28 mouse cellular contexts compared by ENCODE assay signal in the genomic region with DNA sequence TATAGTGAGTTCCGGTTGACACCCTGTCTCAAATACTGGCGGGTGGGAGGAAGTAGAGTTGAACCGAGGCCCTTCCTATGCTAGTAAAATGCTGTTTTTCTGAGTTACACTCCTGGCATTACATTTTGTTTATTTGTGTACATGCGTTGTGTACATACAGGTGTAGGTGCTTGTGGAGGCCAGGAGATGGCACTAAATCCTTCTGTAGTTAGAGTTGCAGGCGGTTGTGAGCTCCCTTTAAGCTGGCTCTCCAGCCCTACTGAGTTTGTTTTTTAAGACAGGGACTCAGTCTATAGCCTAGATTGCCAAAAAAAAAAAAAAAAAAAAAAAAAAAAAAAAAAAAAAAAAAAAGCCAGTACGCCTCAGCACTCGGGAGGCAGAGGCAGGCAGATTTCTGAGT. TPM values are rescaled to one million over a fixed set of nuclear protein-coding genes. Genes with fewer than 3 reads are reported as not detected.
A peak's percentile ranks its signal among the peaks of the same experiment; 100 is the strongest.
DNase-seq lines count a peak whose midpoint lies in the region; ATAC-seq and TF ChIP-seq lines count a peak whose summit lies in the region.
"Had no signal": no experiment of that assay in that cellular context is flagged by ENCODE, and none has a peak within 500 bp of the region (broad histone marks: within the 10 kb centered on the region; RNA-seq: fewer than 3 reads in every experiment).

No protein-coding gene starts in this region.

- ATAC-seq in megakaryocyte progenitor cell, adult 5-6 weeks (replicated peaks; ENCODE audit: poor library complexity): peak; percentile 64
- ATAC-seq: activated CD4-positive, CD25-positive, alpha-beta regulatory T cell, adult 4 months had no signal

- H3K9ac ChIP-seq in MEL (ENCODE audit: control insufficient read depth, low read depth, low read length, poor library complexity, severe bottlenecking): no peak overlapping the region
- H3K9ac ChIP-seq: embryonic facial prominence, embryonic 15.5 days; heart, embryonic 12.5 days; hindbrain, embryonic 13.5 days; limb, embryonic 15.5 days; lung, embryonic 15.5 days; neural tube, embryonic 13.5 days; stomach, embryonic 15.5 days had no signal

- H3K27me3 ChIP-seq in MEL (ENCODE audit: control insufficient read depth in 1 of 2, insufficient read depth in 2 of 2, low read length in 2 of 2): no peaks in the 10 kb centered on the region
- H3K27me3 ChIP-seq: embryonic facial prominence, embryonic 15.5 days; hindbrain, embryonic 13.5 days; limb, embryonic 15.5 days; lung, embryonic 15.5 days; neural tube, embryonic 13.5 days; stomach, embryonic 15.5 days had no signal

- H3K27ac ChIP-seq in layer of hippocampus, adult 2 months: no peak overlapping the region
- H3K27ac ChIP-seq in MEL (ENCODE audit: control insufficient read depth, low read depth, low read length): no peak overlapping the region
- H3K27ac ChIP-seq: embryonic facial prominence, embryonic 15.5 days; hindbrain, embryonic 13.5 days; limb, embryonic 15.5 days; lung, embryonic 15.5 days; neural tube, embryonic 13.5 days; stomach, embryonic 15.5 days had no signal

- H3K79me2 ChIP-seq in MEL (ENCODE audit: control insufficient read depth, insufficient read depth, low read length, poor library complexity): no peaks in the 10 kb centered on the region

- TF ChIP-seq RAD21 in MEL (IDR thresholded peaks at IDR 0.05; ENCODE audit: low read depth, low read length): peak; percentile 56

- H3K4me1 ChIP-seq in MEL (ENCODE audit: control insufficient read depth in 1 of 2, insufficient read depth in 2 of 2, low read length in 2 of 2): no peaks in the 10 kb centered on the region
- H3K4me1 ChIP-seq: embryonic facial prominence, embryonic 15.5 days; heart, embryonic 12.5 days; hindbrain, embryonic 13.5 days; limb, embryonic 15.5 days; lung, embryonic 15.5 days; neural tube, embryonic 13.5 days; stomach, embryonic 15.5 days had no signal

- no peak overlapping the region for H3K4me3 ChIP-seq in layer of hippocampus, adult 2 months
- H3K4me3 ChIP-seq in MEL (ENCODE audit: control insufficient read depth in 1 of 2, insufficient read depth in 1 of 2, low read depth in 2 of 2, low read length in 2 of 2): no peak overlapping the region
- H3K4me3 ChIP-seq: embryonic facial prominence, embryonic 15.5 days; heart, embryonic 12.5 days; hindbrain, embryonic 13.5 days; limb, embryonic 15.5 days; lung, embryonic 15.5 days; neural tube, embryonic 13.5 days; stomach, embryonic 15.5 days had no signal

- no peaks in the 10 kb centered on the region; a peak in 1 of 4 replicates for H3K36me3 ChIP-seq in MEL (ENCODE audit: control insufficient read depth in 1 of 2, insufficient read depth in 2 of 2, low read length in 2 of 2)
- H3K36me3 ChIP-seq: embryonic facial prominence, embryonic 15.5 days; heart, embryonic 12.5 days; hindbrain, embryonic 13.5 days; limb, embryonic 15.5 days; lung, embryonic 15.5 days; neural tube, embryonic 13.5 days; stomach, embryonic 15.5 days had no signal

- TF ChIP-seq EP300 in MEL (IDR thresholded peaks at IDR 0.05; ENCODE audit: low read depth in 1 of 2, low read length in 2 of 2): no peak

- no peak for DNase-seq in layer of hippocampus, adult 2 months (ENCODE audit: low spot score in 2 of 2)
- no peak for DNase-seq in layer of hippocampus, postnatal 10 days (ENCODE audit: low spot score in 2 of 2)
- DNase-seq in A20 (ENCODE audit: low read depth, low spot score) (peak; percentile 58), MEL (ENCODE audit: low read depth, low spot score) (peak; percentile 54)
- DNase-seq in cerebellum, adult 11 months: no peak
- DNase-seq in kidney, adult 18-20 months: no peak
- no peak for DNase-seq in thymus, postnatal 10 days (ENCODE audit: low spot score in 2 of 2)
- DNase-seq: adrenal gland, postnatal 10 days; cerebellum, postnatal 14 days; heart, postnatal 14 days; layer of hippocampus, postnatal 36 days; midbrain, embryonic 14.5 days; right cerebral cortex, adult 18-20 months had no signal

- TF ChIP-seq CTCF in layer of hippocampus, adult 2 months (conservative IDR thresholded peaks at IDR 0.05): peak; percentile 30
- peak; percentile 18 to 58 (median 37); a peak in 5 of 6 replicates for TF ChIP-seq CTCF in MEL (IDR thresholded peaks at IDR 0.05 in 2 of 3, conservative IDR thresholded peaks at IDR 0.05 in 1 of 3; ENCODE audit: control insufficient read depth in 1 of 3, insufficient read depth in 1 of 3, low read depth in 2 of 3, low read length in 3 of 3, poor library complexity in 1 of 3, severe bottlenecking in 1 of 3)

- H3K9me3 ChIP-seq in MEL (replicated peaks; ENCODE audit: insufficient read depth, low read length): no peaks in the 10 kb centered on the region
- H3K9me3 ChIP-seq: embryonic facial prominence, embryonic 15.5 days; hindbrain, embryonic 13.5 days; limb, embryonic 15.5 days; lung, embryonic 15.5 days; neural tube, embryonic 13.5 days; stomach, embryonic 15.5 days had no signal

- TF ChIP-seq POLR2A in MEL (IDR thresholded peaks at IDR 0.05; ENCODE audit: control insufficient read depth in 1 of 2, insufficient read depth in 1 of 2, low read depth in 1 of 2, low read length in 2 of 2, poor library complexity in 1 of 2): no peak

TF ChIP-seq in MEL, 35 proteins besides CTCF, POLR2A, EP300 and RAD21:
- TF ChIP-seq ZNF384 (IDR thresholded peaks at IDR 0.05; ENCODE audit: low read depth, low read length) (peak; percentile 54), NRF1 (IDR thresholded peaks at IDR 0.05; ENCODE audit: insufficient read depth, low read depth, low read length, poor library complexity, severe bottlenecking) (no peak), TCF12 (IDR thresholded peaks at IDR 0.05; ENCODE audit: low read depth, low read length) (no peak), MYB (IDR thresholded peaks at IDR 0.05; ENCODE audit: low read depth, low read length) (no peak), ETS1 (IDR thresholded peaks at IDR 0.05; ENCODE audit: low read depth, low read length) (no peak), SMC3 (IDR thresholded peaks at IDR 0.05; ENCODE audit: low read depth, low read length) (peak; percentile 64), RCOR1 (IDR thresholded peaks at IDR 0.05; ENCODE audit: low read depth, low read length) (no peak), ZKSCAN1 (IDR thresholded peaks at IDR 0.05; ENCODE audit: low read depth, low read length) (no peak), NELFE (IDR thresholded peaks at IDR 0.05; ENCODE audit: low read depth, low read length) (no peak), MEF2A (IDR thresholded peaks at IDR 0.05; ENCODE audit: extremely low read depth, insufficient replicate concordance, low read depth, low read length, poor library complexity, severe bottlenecking) (no peak), ZC3H11A (IDR thresholded peaks at IDR 0.05; ENCODE audit: low read depth, low read length) (peak; percentile 45), GABPA (IDR thresholded peaks at IDR 0.05; ENCODE audit: low read depth, low read length) (no peak), TAL1 (IDR thresholded peaks at IDR 0.05; ENCODE audit: low read length) (no peak), USF1 (IDR thresholded peaks at IDR 0.05; ENCODE audit: low read depth, low read length) (no peak), ZMIZ1 (IDR thresholded peaks at IDR 0.05; ENCODE audit: low read depth, low read length) (no peak), E2F4 (IDR thresholded peaks at IDR 0.05; ENCODE audit: borderline replicate concordance, low read depth, low read length) (no peak), HCFC1 (IDR thresholded peaks at IDR 0.05; ENCODE audit: low read depth, low read length) (no peak)

RNA-seq across cellular contexts. Expression of a gene that starts 4.1 kb away (rescaled TPM):
- not detected for total RNA-seq in layer of hippocampus, adult 2 months (2021)
- not detected for total RNA-seq in layer of hippocampus, postnatal 10 days (2021)
- 0.36 and 0.39 TPM in 2 replicates for total RNA-seq in MEL (2012; rRNA removed)
- 1 to 10 TPM in 1 of 2 experiments, not detected in 1; 1.0 TPM for polyA plus RNA-seq in MEL (2012; ENCODE audit: insufficient read depth in 1 of 2, insufficient read length in 2 of 2, low read depth in 1 of 2, low replicate concordance in 2 of 2, missing spikeins in 1 of 2)
- not detected in 2 replicates for total RNA-seq in megakaryocyte progenitor cell, adult 5-6 weeks (2015)
- total RNA-seq in megakaryocyte progenitor cell, adult 5-6 weeks (2017): not detected in 2 replicates
- total RNA-seq: adrenal gland, postnatal 10 days; gastrocnemius, adult 18-20 months; gastrocnemius, postnatal 4 days; heart, postnatal 14 days; layer of hippocampus, postnatal 36 days; left cerebral cortex, postnatal 36 days had no signal
- polyA plus RNA-seq: activated CD4-positive, CD25-positive, alpha-beta regulatory T cell, adult 4 months; brain, embryonic 14.5 days; heart, embryonic 12.5 days; hindbrain, embryonic 13.5 days; neural tube, embryonic 13.5 days; small intestine, adult 2 months; thymus, postnatal 0 days had no signal

RNA-seq across cellular contexts. Expression of a gene that starts 15.4 kb away (rescaled TPM):
- 1 to 10 TPM; 1.9 to 3.1 TPM for total RNA-seq in layer of hippocampus, adult 2 months (2021)
- total RNA-seq in layer of hippocampus, postnatal 10 days (2021): 1 to 10 TPM; 4.3 to 5.3 TPM
- 1.9 and 2.8 TPM in 2 replicates for total RNA-seq in MEL (2012; rRNA removed)
- 1 to 10 TPM in 1 of 2 experiments, not detected in 1; 7.2 TPM for polyA plus RNA-seq in MEL (2012; ENCODE audit: insufficient read depth in 1 of 2, insufficient read length in 2 of 2, low read depth in 1 of 2, low replicate concordance in 2 of 2, missing spikeins in 1 of 2)
- total RNA-seq in megakaryocyte progenitor cell, adult 5-6 weeks (2015): 0.83 and 1.8 TPM in 2 replicates
- total RNA-seq in megakaryocyte progenitor cell, adult 5-6 weeks (2017): 0.42 and 1.9 TPM in 2 replicates
- polyA plus RNA-seq: activated CD4-positive, CD25-positive, alpha-beta regulatory T cell, adult 4 months had no signal

RNA-seq across cellular contexts. Expression of a gene that starts 16.4 kb away (rescaled TPM):
- 10 to 100 TPM; 53.8 to 59.7 TPM for total RNA-seq in layer of hippocampus, adult 2 months (2021)
- 10 to 100 TPM; 86.8 to 92.2 TPM for total RNA-seq in layer of hippocampus, postnatal 10 days (2021)
- 37.7 and 46.7 TPM in 2 replicates for total RNA-seq in MEL (2012; rRNA removed)
- 10 to 100 TPM in 1 of 2 experiments, not detected in 1; 58.3 TPM for polyA plus RNA-seq in MEL (2012; ENCODE audit: insufficient read depth in 1 of 2, insufficient read length in 2 of 2, low read depth in 1 of 2, low replicate concordance in 2 of 2, missing spikeins in 1 of 2)
- total RNA-seq in megakaryocyte progenitor cell, adult 5-6 weeks (2015): 5.6 and 5.7 TPM in 2 replicates
- total RNA-seq in megakaryocyte progenitor cell, adult 5-6 weeks (2017): 14.2 and 16.1 TPM in 2 replicates

RNA-seq across cellular contexts. Expression of a gene that starts 19.2 kb away (rescaled TPM):
- total RNA-seq in layer of hippocampus, adult 2 months (2021): 10 to 100 TPM; 20.1 to 26.6 TPM
- total RNA-seq in layer of hippocampus, postnatal 10 days (2021): 10 to 100 TPM; 38.6 TPM
- 54.9 and 72.4 TPM in 2 replicates for total RNA-seq in MEL (2012; rRNA removed)
- polyA plus RNA-seq in MEL (2012; ENCODE audit: insufficient read depth in 1 of 2, insufficient read length in 2 of 2, low read depth in 1 of 2, low replicate concordance in 2 of 2, missing spikeins in 1 of 2): 10 to 100 TPM in 1 of 2 experiments, not detected in 1; 98.4 TPM
- 61.1 and 63.4 TPM in 2 replicates for total RNA-seq in megakaryocyte progenitor cell, adult 5-6 weeks (2015)
- total RNA-seq in megakaryocyte progenitor cell, adult 5-6 weeks (2017): 38.1 and 44.6 TPM in 2 replicates

RNA-seq across cellular contexts. Expression of a gene that starts 41.7 kb away (rescaled TPM):
- 10 to 100 TPM; 30.1 to 31.5 TPM for total RNA-seq in layer of hippocampus, adult 2 months (2021)
- total RNA-seq in layer of hippocampus, postnatal 10 days (2021): 10 to 100 TPM; 18.5 to 19.1 TPM
- total RNA-seq in MEL (2012; rRNA removed): 31.4 and 37.5 TPM in 2 replicates
- 10 to 100 TPM in 1 of 2 experiments, not detected in 1; 47.2 TPM for polyA plus RNA-seq in MEL (2012; ENCODE audit: insufficient read depth in 1 of 2, insufficient read length in 2 of 2, low read depth in 1 of 2, low replicate concordance in 2 of 2, missing spikeins in 1 of 2)
- total RNA-seq in megakaryocyte progenitor cell, adult 5-6 weeks (2015): 26.7 and 32.1 TPM in 2 replicates
- 28.2 and 30.2 TPM in 2 replicates for total RNA-seq in megakaryocyte progenitor cell, adult 5-6 weeks (2017)

Comparison
In these comparisons a context has a peak if more than half of its experiments do, and no peak if none do; other contexts are left out.
1. DNase-seq: peak in A20 (single experiment) and MEL (single experiment); none in layer of hippocampus, adult 2 months (0 of 2), layer of hippocampus, postnatal 10 days (0 of 2), cerebellum, adult 11 months (single experiment), kidney, adult 18-20 months (single experiment) and thymus, postnatal 10 days (0 of 2).